In genomic region chr11:32238093-32238860, GRCm38 (mm10) we compare ENCODE assay signal across 8 mouse cellular contexts. TPM values are rescaled to one million over a fixed set of nuclear protein-coding genes. Genes with fewer than 3 reads are reported as not detected.
A peak's percentile ranks its signal among the peaks of the same experiment; 100 is the strongest.
DNase-seq lines count a peak whose midpoint lies in the region; ATAC-seq and TF ChIP-seq lines count a peak whose summit lies in the region.

No protein-coding gene starts in this region.

- peaks cover 12% of the 10 kb centered on the region for H3K4me1 ChIP-seq in E14TG2a.4 (replicated peaks; ENCODE audit: low read depth, low read length)

- peak; percentile 81 for ATAC-seq in erythroblast, adult 5-6 weeks (replicated peaks; ENCODE audit: low FRiP score, poor library complexity, severe bottlenecking)

- no peaks in the 10 kb centered on the region for H3K9me3 ChIP-seq in E14TG2a.4 (ENCODE audit: low read length)

- intact Hi-C loops in heart, postnatal 10 days (cut with DNase I): loop anchor here (1.0 kb wide), 2 partner anchors 21 to 56 kb away; no protein-coding TSS in a partner anchor

- peak; percentile 94 for TF ChIP-seq CTCF in E14TG2a.4 (conservative IDR thresholded peaks at IDR 0.05; ENCODE audit: low read length)

- H3K4me3 ChIP-seq in E14TG2a.4 (replicated peaks; ENCODE audit: low read length): no peak overlapping the region

- no peaks in the 10 kb centered on the region for H3K27me3 ChIP-seq in E14TG2a.4 (ENCODE audit: insufficient read depth, low read length)

- peak; percentile 73 to 80 for DNase-seq in adrenal gland, postnatal 36 days
- peak; percentile 78 to 83 for DNase-seq in heart, postnatal 10 days
- peak; percentile 81 to 83 for DNase-seq in kidney, postnatal 4 days
- DNase-seq in lung, postnatal 10 days: peak; percentile 75
- peak; percentile 54 for DNase-seq in retina, postnatal 7 days (ENCODE audit: low read depth, low spot score)
- peak; percentile 68 for DNase-seq in urinary bladder, postnatal 14 days (ENCODE audit: low spot score)

- peaks cover 90% of the 10 kb centered on the region for H3K36me3 ChIP-seq in E14TG2a.4 (ENCODE audit: insufficient read depth, low read length)

RNA-seq across cellular contexts. Expression of gene Mpg, which starts 12.0 kb away (rescaled TPM):
- total RNA-seq in adrenal gland, postnatal 36 days (2021): 10 to 100 TPM; 22.1 to 22.7 TPM
- total RNA-seq in erythroblast, adult 5-6 weeks (2015; ENCODE audit: low replicate concordance): 21.3 and 22.1 TPM in 2 replicates
- 29.0 and 33.3 TPM in 2 replicates for total RNA-seq in erythroblast, adult 5-6 weeks (2017; ENCODE audit: low replicate concordance)
- total RNA-seq in heart, postnatal 10 days (2021): 10 to 100 TPM in 1 of 2 experiments, 1 to 10 TPM in 1; 9.8 to 10.3 TPM

RNA-seq across cellular contexts. Expression of gene Rhbdf1, which starts 16.2 kb away (rescaled TPM):
- total RNA-seq in adrenal gland, postnatal 36 days (2021): 10 to 100 TPM; 24.7 to 36.8 TPM
- not detected in 2 replicates for total RNA-seq in erythroblast, adult 5-6 weeks (2015; ENCODE audit: low replicate concordance)
- total RNA-seq in erythroblast, adult 5-6 weeks (2017; ENCODE audit: low replicate concordance): 1.2 and 7.5 TPM in 2 replicates
- total RNA-seq in heart, postnatal 10 days (2021): 10 to 100 TPM; 30.5 to 31.1 TPM

RNA-seq across cellular contexts. Expression of gene Nprl3, which starts 29.2 kb away (rescaled TPM):
- total RNA-seq in adrenal gland, postnatal 36 days (2021): 10 to 100 TPM; 62.9 to 65.2 TPM
- 58.0 and 62.7 TPM in 2 replicates for total RNA-seq in erythroblast, adult 5-6 weeks (2015; ENCODE audit: low replicate concordance)
- 166 and 187 TPM in 2 replicates for total RNA-seq in erythroblast, adult 5-6 weeks (2017; ENCODE audit: low replicate concordance)
- total RNA-seq in heart, postnatal 10 days (2021): 10 to 100 TPM; 26.6 to 27.6 TPM

RNA-seq across cellular contexts. Expression of gene Snrnp25, which starts 33.1 kb away (rescaled TPM):
- 10 to 100 TPM; 14.8 to 19.4 TPM for total RNA-seq in adrenal gland, postnatal 36 days (2021)
- total RNA-seq in erythroblast, adult 5-6 weeks (2015; ENCODE audit: low replicate concordance): 64.4 and 68.3 TPM in 2 replicates
- total RNA-seq in erythroblast, adult 5-6 weeks (2017; ENCODE audit: low replicate concordance): 29.9 and 61.1 TPM in 2 replicates
- total RNA-seq in heart, postnatal 10 days (2021): 10 to 100 TPM; 10.6 to 12.4 TPM

RNA-seq across cellular contexts. Expression of gene Hba-x, which starts 37.9 kb away (rescaled TPM):
- total RNA-seq in adrenal gland, postnatal 36 days (2021): not detected
- total RNA-seq in erythroblast, adult 5-6 weeks (2015; ENCODE audit: low replicate concordance): 7.9 and 8.8 TPM in 2 replicates
- total RNA-seq in erythroblast, adult 5-6 weeks (2017; ENCODE audit: low replicate concordance): 0.68 and 2.2 TPM in 2 replicates
- not detected for total RNA-seq in heart, postnatal 10 days (2021)
